Mouse (Mus musculus) liver, embryonic 14.5 days (tissue): Measurements from ENCODE around the gene Slc27a1.

Experiments used
- CTCF ChIP-seq: IDR thresholded peaks from 2 replicates; pipeline ENCODE4 v1.5.1; 2016; ENCODE audit warnings: antibody characterized with exemption, low read depth, control low read depth
- EP300 ChIP-seq: IDR thresholded peaks from 2 replicates; pipeline ENCODE4 v1.6.1; 2016; ENCODE audit warnings: antibody characterized with exemption, low read depth

DNA sequence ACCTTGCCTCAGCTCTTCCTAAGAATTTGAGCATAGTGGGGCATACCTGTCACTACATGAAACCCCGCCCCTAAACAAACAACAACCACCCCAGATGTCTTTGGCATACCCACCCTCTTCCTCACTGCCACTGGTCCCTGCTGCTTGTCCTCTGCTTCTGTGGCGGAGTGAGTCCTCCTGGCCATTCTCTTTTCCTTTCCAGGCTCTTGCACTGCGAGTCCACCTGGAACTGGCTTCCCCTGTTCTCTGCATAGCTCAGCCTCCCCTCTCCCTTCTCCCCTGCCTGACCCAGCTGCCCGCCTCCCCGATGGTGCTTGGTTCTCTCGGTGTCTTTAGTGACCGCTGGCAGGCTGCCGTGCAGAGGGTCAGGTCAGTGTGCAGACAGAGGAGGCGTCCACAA, 24.9 kb upstream of the Slc27a1 start:
- TF ChIP-seq EP300 = no peak
- no peak for TF ChIP-seq CTCF
